Mouse (Mus musculus) heart, adult 2 months (tissue): ENCODE results near the gene Gpatch1. TPM values are rescaled to one million over a fixed set of nuclear protein-coding genes. Genes with fewer than 3 reads are reported as not detected.
"Not testable (repeated sequence)": the region's sequence is repeated elsewhere in the genome, so short reads cannot be mapped to it uniquely, and the experiment has no call there.

Source experiments
- DNase-seq, 2 experiments: peaks; one replicate each; pipeline ENCODE4 v3.0.0; 2021
- H3K27ac ChIP-seq: fragments of 200-600 bp; 2 replicates; pipeline ENCODE4 v1.8.1; 2022
- H3K27me3 ChIP-seq: fragments of 200-500 bp; 2 replicates; pipeline ENCODE4 v1.6.1; 2012; ENCODE audit warnings: mild to moderate bottlenecking, low read length, inconsistent platforms, mixed read lengths; ENCODE audit not compliant: control insufficient read depth, insufficient read depth
- H3K36me3 ChIP-seq: fragments of 200-500 bp; 2 replicates; pipeline ENCODE4 v1.6.1; 2012; ENCODE audit warnings: low read length, inconsistent platforms; ENCODE audit not compliant: control insufficient read depth, insufficient read depth
- H3K4me1 ChIP-seq: fragments of 200-500 bp; 2 replicates; pipeline ENCODE4 v1.6.1; 2011; ENCODE audit warnings: low read length; ENCODE audit not compliant: control insufficient read depth, insufficient read depth
- H3K4me3 ChIP-seq: fragments of 200-600 bp; 2 replicates; pipeline ENCODE4 v1.8.1; 2022
- H3K79me2 ChIP-seq: fragments of 200-500 bp; replicated peaks from 2 replicates; pipeline ENCODE4 v1.6.1; 2012; ENCODE audit warnings: mild to moderate bottlenecking, inconsistent platforms, low read length, moderate library complexity, mixed read lengths; ENCODE audit not compliant: control insufficient read depth, insufficient read depth
- H3K9ac ChIP-seq: fragments of 200-500 bp; 2 replicates; pipeline ENCODE4 v1.6.1; 2012; ENCODE audit warnings: low read depth, mild to moderate bottlenecking, control low read depth, inconsistent platforms, low read length, mixed read lengths
- CTCF ChIP-seq: fragments of 200-600 bp; IDR thresholded peaks from 2 replicates; pipeline ENCODE4 v1.8.1; 2022; ENCODE audit warnings: antibody characterized with exemption, mild to moderate bottlenecking, moderate library complexity
- EP300 ChIP-seq: fragments of 200-500 bp; IDR thresholded peaks from 2 replicates; pipeline ENCODE4 v1.6.1; 2011; ENCODE audit warnings: low read depth, low read length, control low read depth; ENCODE audit not compliant: insufficient read depth
- POLR2A ChIP-seq: fragments of 200-500 bp; IDR thresholded peaks from 2 replicates; pipeline ENCODE4 v1.6.1; 2011; ENCODE audit warnings: mild to moderate bottlenecking, low read depth, low read length, control low read depth; ENCODE audit not compliant: insufficient read depth
- WGBS: fragments of 180-500 bp; shearing (Covaris S2); methylation state at CpG from one replicate; pipeline ENCODE4 v1.1.7; 2018; 5-methylcytosine and 5-hydroxymethylcytosine counted together
- intact Hi-C: fragments of 180-260 bp; cut with DNase I; formaldehyde crosslinking; loops from one replicate; pipeline ENCODE4 v1.15.1; 2025
- polyA plus RNA-seq: library from polyadenylated mRNA; depleted of rRNA; stranded (reverse); fragments of >200 nt; gene quantifications from 2 replicates; pipeline ENCODE4 v1.2.3, GENCODE M21; 2012
- total RNA-seq, 2 experiments: library from RNA; stranded (reverse); gene quantifications; 2 replicates each; pipeline ENCODE4 v1.2.3; 2021

The Gpatch1 gene
- total and polyA plus RNA-seq, 3 experiments = 3.9 to 12.5 (median 11.6) TPM

- H3K4me1 ChIP-seq = no peaks in the 10 kb centered on the region
- no peak overlapping the region for H3K4me3 ChIP-seq
- no peaks in the 10 kb centered on the region for H3K27me3 ChIP-seq
- no peak overlapping the region for H3K27ac ChIP-seq
- no peaks in the 10 kb centered on the region for H3K36me3 ChIP-seq
- no peaks in the 10 kb centered on the region for H3K79me2 ChIP-seq
- 72% methylated on average over 15 of the region's 15 CpGs for WGBS
- DNase-seq = no peak
- intact Hi-C loops = loop anchor here (2.0 to 10.0 kb wide), 5 partner anchors 77 to 589 kb away; partner anchors contain the start of genes Cebpa and Slc7a10
- H3K9ac ChIP-seq = no peak overlapping the region
- TF ChIP-seq POLR2A (no peak), EP300 (no peak), CTCF (no peak)
Observed at GRCm38 (mm10) chr7:35263595-35264489, 54.4 kb downstream of the Gpatch1 start.

GRCm38 (mm10) chr7:35259384-35259783 is 58.9 kb downstream of the Gpatch1 start:
- Histone ChIP-seq H3K36me3 (no peaks in the 10 kb centered on the region), H3K27ac (no peak overlapping the region), H3K4me3 (no peak overlapping the region), H3K79me2 (no peaks in the 10 kb centered on the region), H3K27me3 (no peaks in the 10 kb centered on the region), H3K9ac (no peak overlapping the region), H3K4me1 (no peaks in the 10 kb centered on the region)
- 87% methylated on average over 8 of the region's 8 CpGs for WGBS
- intact Hi-C loops = no loop called here
- TF ChIP-seq CTCF = peak; percentile 33
- TF ChIP-seq POLR2A = no peak
- TF ChIP-seq EP300 = no peak
- no peak for DNase-seq

DNA sequence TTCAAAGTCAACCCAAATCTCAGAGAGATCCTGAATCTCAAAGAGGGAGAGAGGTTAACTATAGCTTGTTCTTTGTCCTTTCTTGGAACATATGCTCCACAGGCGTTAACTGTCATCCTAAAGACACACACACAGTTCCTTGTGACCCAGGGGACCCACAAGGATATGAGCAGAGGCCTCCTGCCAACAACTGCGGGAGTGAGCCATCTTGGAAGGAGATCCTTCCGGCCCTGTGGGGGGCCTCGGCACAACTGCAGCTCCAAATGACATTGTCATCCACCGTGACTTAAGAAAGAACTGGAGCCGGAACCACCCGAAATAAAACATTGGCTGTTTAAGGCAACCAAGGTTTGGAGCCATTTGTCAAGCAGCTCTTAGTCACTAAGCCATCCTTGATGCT is 59.9 kb downstream of the Gpatch1 start:
- Histone ChIP-seq H3K79me2 (no peaks in the 10 kb centered on the region), H3K27ac (no peak overlapping the region), H3K36me3 (no peaks in the 10 kb centered on the region), H3K4me1 (no peaks in the 10 kb centered on the region), H3K27me3 (no peaks in the 10 kb centered on the region), H3K9ac (no peak overlapping the region), H3K4me3 (no peak overlapping the region)
- no peak for TF ChIP-seq CTCF
- no peak for TF ChIP-seq EP300
- no peak for TF ChIP-seq POLR2A
- 36% methylated on average over 7 of the region's 7 CpGs for WGBS
- no peak for DNase-seq
- intact Hi-C loops = no loop called here

DNA sequence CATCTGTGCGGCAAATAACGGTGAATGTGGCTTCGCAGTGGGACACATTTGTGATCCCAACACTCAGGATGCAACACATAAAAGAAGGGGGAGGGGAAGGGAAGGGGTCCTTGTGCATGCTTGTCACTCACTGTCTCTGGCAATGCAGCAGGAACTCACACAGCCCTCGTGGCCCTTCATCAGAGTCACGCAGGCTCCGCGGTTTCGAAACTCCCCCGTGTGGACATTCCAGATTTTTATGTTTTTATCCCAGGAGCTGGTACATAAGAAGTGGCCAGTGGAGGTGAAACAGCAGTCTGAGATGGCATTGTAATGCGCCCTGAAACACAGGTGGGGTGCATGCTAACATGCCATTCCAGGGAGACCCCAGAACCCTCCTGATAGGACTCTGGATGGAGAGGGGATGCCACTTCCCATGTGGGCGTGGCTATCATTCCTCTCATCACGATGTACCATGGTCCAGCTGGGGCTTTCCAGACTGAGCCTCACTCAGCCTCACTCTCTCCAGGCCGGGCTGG is 66.1 kb downstream of the Gpatch1 start:
- TF ChIP-seq EP300 = no peak
- TF ChIP-seq CTCF = peak; percentile 54
- TF ChIP-seq POLR2A = no peak
- Histone ChIP-seq H3K36me3 (no peaks in the 10 kb centered on the region), H3K79me2 (no peaks in the 10 kb centered on the region), H3K4me3 (no peak overlapping the region), H3K27me3 (no peaks in the 10 kb centered on the region; the same call in 1 of the 2 replicates), H3K27ac (no peak overlapping the region), H3K4me1 (no peaks in the 10 kb centered on the region; the same call in 1 of the 2 replicates), H3K9ac (no peak overlapping the region)
- 9% methylated on average over 13 of the region's 13 CpGs for WGBS
- intact Hi-C loops = no loop called here
- peak in 1 of 2 experiments; percentile 18 for DNase-seq

DNA sequence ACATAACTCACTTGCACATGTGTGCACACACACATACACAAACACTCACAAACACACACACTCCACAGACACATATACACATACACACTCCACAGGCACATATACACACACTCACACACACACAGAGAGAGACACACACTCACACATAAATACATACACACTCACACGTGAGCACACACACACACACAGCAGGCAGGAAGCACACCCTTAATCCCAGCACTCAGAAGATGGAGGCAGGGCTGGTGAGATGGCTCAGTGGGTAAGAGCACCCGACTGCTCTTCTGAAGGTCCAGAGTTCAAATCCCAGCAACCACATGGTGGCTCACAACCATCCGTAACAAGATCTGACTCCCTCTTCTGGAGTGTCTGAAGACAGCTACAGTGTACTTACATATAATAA is 80.3 kb downstream of the Gpatch1 start:
- H3K27me3 ChIP-seq, H3K9ac ChIP-seq, H3K27ac ChIP-seq, H3K79me2 ChIP-seq, DNase-seq, H3K4me3 ChIP-seq, H3K36me3 ChIP-seq, H3K4me1 ChIP-seq, intact Hi-C loops: not testable (repeated sequence)
- WGBS = 54% methylated on average over 3 of the region's 3 CpGs

DNA sequence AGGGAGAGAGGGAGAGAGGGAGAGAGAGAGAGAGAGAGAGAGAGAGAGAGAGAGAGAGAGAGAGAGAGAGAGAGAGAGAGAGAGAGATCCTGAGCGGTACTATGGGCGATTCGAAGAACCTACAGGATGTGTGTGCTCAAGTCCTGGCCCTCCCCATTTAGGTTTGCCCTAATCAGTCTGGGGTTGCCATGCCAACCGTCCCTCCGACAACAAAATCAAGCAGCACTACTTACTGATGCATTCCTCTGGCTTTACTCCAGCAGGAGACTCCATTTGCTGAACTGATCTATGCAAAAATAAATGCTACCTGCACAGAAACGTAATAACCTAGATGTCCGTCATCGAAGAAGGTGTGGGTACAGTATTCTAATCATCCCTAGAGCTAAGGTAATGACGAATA is 82.9 kb downstream of the Gpatch1 start:
- WGBS = 21% methylated on average over 9 of the region's 9 CpGs
- intact Hi-C loops = no loop called here
- H3K27ac ChIP-seq = peak overlapping the region; percentile 68

More for the DNA sequence above, 82.9 kb downstream of the Gpatch1 start:
- H3K4me3 ChIP-seq = peak overlapping the region; percentile 47
- no peak for TF ChIP-seq POLR2A
- TF ChIP-seq EP300 = no peak
- no peak for TF ChIP-seq CTCF
- H3K9ac ChIP-seq = peak overlapping the region; percentile 54
- peak; percentile 41 to 56 for DNase-seq
- peaks cover 1% of the 10 kb centered on the region; the same call in 1 of the 2 replicates for H3K4me1 ChIP-seq
- no peaks in the 10 kb centered on the region for H3K36me3 ChIP-seq
- H3K27me3 ChIP-seq = no peaks in the 10 kb centered on the region; the same call in 1 of the 2 replicates
- H3K79me2 ChIP-seq = no peaks in the 10 kb centered on the region; the same call in 1 of the 2 replicates
